Mouse (Mus musculus) retina, adult 2 months (tissue): ENCODE measurements around the gene Gm17387.

Source experiments
- DNase-seq: peaks from one replicate; pipeline ENCODE4 v3.0.0-alpha.2; 2012; ENCODE audit warnings: low read depth, low spot score

The Gm17387 gene

GRCm38 (mm10) chr7:141047581-141048225, 18.8 kb downstream of the Gm17387 start:
- DNase-seq: no peak

GRCm38 (mm10) chr7:141048226-141049218, 19.6 kb downstream of the Gm17387 start:
- peak; percentile 65 for DNase-seq

- DNase-seq: no peak
Observed at GRCm38 (mm10) chr7:141049326-141049725, 20.4 kb downstream of the Gm17387 start.

DNA sequence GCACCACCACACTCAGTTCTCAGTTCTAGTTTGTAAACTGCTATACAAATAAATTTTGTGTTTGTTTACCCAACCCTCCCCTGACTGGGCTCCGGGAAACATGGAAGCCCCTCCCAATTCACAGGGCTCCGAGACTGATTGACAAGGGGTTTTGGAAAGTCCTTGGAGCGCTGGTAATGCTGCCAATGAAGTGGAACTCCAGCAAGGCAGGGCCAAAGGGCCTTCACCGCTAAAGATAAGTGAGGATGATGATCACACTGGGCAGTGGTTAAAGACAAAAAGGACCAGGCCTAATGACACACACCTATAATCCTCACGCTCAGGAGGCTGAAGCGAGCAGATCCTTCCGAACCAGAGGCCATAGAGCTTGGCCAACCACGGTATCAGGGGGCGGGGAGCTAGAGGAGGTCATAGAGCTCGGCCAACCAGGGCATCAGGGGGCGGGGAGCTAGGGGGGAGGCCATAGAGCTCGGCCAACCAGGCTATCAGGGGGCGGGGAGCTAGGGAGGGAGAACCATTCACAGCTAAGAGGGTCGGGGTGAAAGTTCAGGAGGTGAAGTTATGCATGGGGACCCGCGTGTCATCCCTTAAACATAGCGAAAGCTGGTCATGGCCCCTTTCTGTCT, 22.2 kb downstream of the Gm17387 start:
- no peak for DNase-seq

- no peak for DNase-seq
Observed at GRCm38 (mm10) chr7:141052016-141052415, 23.1 kb downstream of the Gm17387 start.

DNA sequence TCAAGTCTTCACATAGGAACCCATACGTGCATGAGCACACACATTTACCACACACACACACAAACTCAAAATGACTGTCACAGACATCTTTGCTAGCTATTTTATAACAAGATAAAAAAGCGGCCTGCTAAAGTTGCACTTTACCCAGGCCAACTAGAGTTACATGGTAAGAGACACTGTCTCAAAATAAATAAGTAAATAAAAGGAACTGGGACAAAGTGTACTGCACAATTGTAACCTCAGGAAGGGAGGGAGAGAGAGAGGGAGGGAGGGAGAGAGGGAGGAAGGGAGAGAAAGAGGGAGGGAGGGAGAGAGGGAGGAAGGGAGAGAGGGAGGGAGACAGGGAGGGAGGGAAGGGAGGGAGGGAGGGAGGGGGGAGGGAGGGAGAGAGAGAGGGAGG, 23.5 kb downstream of the Gm17387 start:
- no peak for DNase-seq

GRCm38 (mm10) chr7:141055785-141056184, 26.9 kb downstream of the Gm17387 start:
- DNase-seq: no peak

DNA sequence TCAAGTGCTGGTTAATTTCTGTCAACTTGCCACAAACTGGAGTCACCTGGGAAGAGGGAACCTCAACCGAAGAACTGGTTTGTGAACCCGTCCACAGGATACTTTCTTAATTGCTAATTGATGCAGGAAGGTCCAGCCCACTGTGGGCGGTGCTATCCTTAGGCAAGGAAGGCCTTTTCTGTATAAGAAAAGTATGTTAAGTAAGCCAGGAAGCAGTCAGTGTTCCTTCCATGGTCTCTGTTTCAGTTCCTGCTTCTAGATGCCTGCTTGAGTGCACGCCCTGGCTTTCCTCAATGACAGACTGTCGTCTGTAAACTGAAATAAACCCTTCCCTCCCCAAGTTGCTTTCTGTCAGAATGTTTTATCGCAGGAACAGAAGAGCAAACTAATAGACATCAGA, 28.0 kb downstream of the Gm17387 start:
- no peak for DNase-seq

DNA sequence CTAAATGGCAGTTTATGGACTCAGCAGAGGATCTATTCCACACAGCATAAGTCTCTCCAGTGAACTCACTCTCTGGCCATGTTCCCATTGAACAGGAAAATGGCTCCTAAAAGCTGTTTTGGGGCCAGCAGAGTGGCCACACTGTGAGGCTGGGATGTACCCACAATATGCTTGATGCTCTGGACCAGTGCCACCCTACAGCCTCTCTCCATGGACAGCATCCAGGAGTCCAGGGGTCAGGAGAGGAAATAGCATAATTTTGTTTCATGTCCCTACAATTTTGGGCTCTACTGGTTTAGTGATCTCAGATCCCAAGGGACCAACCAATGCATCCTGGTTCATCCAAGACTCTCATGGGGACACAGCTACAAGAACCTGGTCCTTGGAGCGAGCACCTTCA, 28.6 kb downstream of the Gm17387 start:
- no peak for DNase-seq

GRCm38 (mm10) chr7:141058601-141059341, 29.8 kb downstream of the Gm17387 start:
- DNase-seq: no peak

GRCm38 (mm10) chr7:141059929-141060328, 31.0 kb downstream of the Gm17387 start:
- no peak for DNase-seq

DNA sequence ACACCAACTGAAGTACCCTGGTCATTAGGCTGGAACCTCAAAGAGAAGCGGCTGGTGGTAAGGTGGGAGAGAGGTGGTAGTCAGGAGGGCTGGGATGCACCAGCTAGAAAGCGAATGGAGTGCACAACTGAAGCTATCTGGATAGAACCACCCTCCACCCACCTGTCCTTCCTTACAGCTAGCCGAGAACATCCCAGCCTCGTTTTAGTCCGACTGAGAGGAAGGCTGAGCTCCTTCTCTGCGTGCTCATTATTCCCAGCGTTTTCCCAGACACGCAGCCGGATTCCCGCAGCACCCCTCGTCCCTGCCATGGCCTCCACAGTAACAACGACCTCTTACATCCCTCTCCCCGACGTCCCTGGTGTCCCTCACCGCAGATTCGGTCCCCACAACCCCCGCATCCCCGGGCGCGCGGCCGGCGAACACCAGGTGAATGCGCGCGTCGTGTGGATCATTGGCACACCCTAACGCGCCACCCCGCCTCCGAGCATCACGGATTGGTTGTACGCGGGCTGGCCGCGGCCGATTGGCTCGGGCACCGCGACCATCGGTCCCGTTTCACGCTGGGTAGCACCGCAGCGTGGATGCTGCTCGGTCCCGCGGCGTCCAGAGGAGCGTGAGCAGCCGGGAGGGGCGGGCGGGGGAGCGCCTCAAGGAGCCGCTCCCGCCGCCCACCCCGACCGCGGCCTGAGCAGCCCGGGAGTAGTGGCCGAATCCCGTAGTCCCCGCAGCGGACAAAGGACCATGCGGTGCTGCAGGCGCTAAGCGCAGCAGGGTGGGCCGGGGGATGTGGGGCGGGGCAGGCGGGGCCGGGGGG, 31.7 kb downstream of the Gm17387 start, which contains the start of gene B4galnt4:
TSS of gene B4galnt4 (plus strand) at position 679 of the 817 bp plus-strand sequence.
- DNase-seq: peak; percentile 67

DNA sequence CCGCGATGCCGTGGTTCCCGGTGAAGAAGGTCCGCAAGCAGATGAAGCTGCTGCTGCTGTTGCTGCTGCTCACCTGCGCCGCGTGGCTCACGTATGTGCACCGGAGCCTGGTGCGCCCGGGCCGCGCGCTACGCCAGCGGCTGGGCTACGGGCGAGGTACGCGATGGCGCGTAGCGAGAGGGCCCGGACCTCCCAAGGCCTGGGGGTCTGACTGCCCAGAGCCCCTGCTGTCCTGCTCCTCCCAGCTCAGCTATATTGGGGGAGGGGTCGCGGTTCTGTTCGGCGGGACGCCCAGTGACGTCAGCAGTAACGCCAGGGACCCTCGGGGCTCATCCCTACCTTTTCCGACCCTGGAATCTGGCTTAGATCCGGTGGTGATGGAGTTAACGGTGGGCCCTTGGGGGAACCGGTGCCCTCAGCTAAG, 32.4 kb downstream of the Gm17387 start:
- no peak for DNase-seq

DNA sequence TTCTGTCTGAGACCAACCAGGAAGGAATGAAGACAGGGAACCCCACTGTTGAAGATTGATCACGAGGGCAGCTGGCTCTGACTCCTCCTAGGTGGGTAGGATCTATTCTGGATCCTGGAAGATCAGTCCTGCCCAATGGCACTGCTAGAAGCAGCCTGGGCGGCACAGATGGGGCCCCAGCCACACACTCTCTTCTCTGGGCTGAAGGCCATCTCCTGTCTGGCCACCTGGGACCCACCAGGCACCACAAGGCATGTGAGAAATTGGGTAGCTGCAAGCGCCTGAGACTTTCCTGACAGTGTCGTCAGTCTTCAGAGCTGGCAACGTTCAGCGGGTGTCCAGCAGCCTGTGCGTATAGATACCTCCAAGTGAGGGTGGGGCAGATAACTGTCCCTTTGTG, 33.6 kb downstream of the Gm17387 start:
- no peak for DNase-seq

DNA sequence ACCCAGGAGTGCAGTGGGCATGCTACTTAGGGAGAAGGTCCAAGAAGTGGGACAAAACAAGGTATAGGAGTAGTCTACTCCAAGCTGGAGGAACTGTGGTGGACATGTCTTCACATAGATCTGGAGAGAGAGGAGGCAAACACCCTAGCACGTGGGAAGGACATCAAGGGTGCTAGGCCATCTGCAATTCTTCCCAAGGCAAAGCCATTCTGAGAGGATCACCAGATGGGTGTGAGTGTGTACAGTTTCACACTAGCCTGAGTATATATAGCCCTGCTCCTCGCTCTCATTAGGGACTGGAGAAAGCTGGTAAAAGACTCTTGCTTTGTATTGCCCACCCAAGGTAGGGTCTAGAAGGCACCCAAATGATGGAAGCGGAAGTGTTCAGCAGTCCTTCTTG, 34.4 kb downstream of the Gm17387 start:
- no peak for DNase-seq

DNA sequence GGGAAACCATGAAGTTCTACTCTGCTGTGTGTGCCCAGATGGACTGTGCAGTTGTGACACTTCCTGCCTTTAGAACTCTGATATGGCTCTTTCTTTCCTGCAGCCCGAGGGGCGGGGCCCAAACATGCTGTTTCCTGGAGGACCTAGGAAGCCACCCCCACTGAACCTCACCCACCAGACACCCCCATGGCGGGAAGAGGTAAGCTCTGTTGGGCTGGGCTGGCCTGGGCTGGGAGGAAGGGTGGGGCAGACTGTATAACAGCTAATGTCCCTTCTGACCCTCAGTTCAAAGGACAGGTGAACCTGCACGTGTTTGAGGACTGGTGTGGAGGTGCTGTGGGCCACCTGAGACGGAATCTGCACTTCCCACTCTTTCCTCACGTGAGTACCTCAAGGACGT, 35.2 kb downstream of the Gm17387 start:
- no peak for DNase-seq

GRCm38 (mm10) chr7:141064576-141064975, 35.6 kb downstream of the Gm17387 start:
- no peak for DNase-seq

DNA sequence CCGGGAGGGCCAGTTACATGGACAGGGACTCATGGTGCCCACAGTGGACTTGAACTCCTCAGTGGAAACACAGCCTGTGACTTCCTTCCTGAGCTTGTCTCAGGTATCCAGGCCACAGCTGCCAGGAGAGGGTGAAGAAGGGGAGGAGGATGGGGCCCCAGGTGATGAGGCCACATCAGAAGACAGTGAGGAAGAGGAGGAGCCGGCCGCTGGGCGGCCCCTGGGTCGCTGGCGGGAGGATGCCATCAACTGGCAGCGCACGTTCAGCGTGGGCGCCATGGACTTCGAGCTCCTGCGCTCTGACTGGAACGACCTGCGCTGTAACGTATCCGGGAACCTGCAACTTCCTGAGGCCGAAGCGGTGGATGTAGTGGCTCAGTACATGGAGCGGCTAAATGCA, 39.4 kb downstream of the Gm17387 start:
- no peak for DNase-seq

GRCm38 (mm10) chr7:141070058-141070862, 41.3 kb downstream of the Gm17387 start:
- peak; percentile 46 for DNase-seq
